Mouse (Mus musculus) liver, embryonic 14.5 days (tissue): ENCODE measurements around the gene Zfp710. TPM values are rescaled to one million over a fixed set of nuclear protein-coding genes. Genes with fewer than 3 reads are reported as not detected.
"Not testable (repeated sequence)": the region's sequence is repeated elsewhere in the genome, so short reads cannot be mapped to it uniquely, and the experiment has no call there.

Source experiments
- ATAC-seq: fragments of 200-750 bp; cut with Nextera tagmentation; 2 replicates; pipeline ENCODE4 v1.8.0; 2017; ENCODE audit warnings: moderate number of reproducible peaks, mild to moderate bottlenecking, moderate library complexity; ENCODE audit not compliant: insufficient read depth
- DNase-seq, 3 experiments: peaks; one replicate each; pipeline ENCODE4 v3.0.0-alpha.2; 2012 to 2013; ENCODE audit warnings: low read depth in 3 of 3, low spot score in 3 of 3
- H3K27ac ChIP-seq: fragments of 300-500 bp; sonication (generic); 2 replicates; pipeline ENCODE4 v1.5.1; 2014; ENCODE audit warnings: moderate library complexity, mild to moderate bottlenecking, control low read depth, inconsistent platforms
- H3K27me3 ChIP-seq: fragments of 300-500 bp; sonication (generic); 2 replicates; pipeline ENCODE4 v1.6.1; 2014; ENCODE audit warnings: mild to moderate bottlenecking, low read length, moderate library complexity; ENCODE audit not compliant: control insufficient read depth, insufficient read depth
- H3K36me3 ChIP-seq: fragments of 300-500 bp; sonication (generic); replicated peaks from 2 replicates; pipeline ENCODE4 v1.6.1; 2014; ENCODE audit warnings: low read depth; ENCODE audit not compliant: control insufficient read depth, insufficient read depth
- H3K4me1 ChIP-seq, 2 experiments: fragments of 200-500 bp in 1 of 2; fragments of 300-500 bp in 1 of 2; sonication (generic) in 1 of 2; replicated peaks; 2 replicates each; pipeline ENCODE4 v1.6.1; 2012 to 2014; ENCODE audit warnings: antibody characterized with exemption in 1 of 2, inconsistent platforms in 1 of 2, low read length in 1 of 2; ENCODE audit not compliant: control insufficient read depth in 2 of 2, insufficient read depth in 2 of 2
- H3K4me2 ChIP-seq: fragments of 300-500 bp; sonication (generic); 2 replicates; pipeline ENCODE4 v1.6.1; 2014; ENCODE audit warnings: low read depth, mild to moderate bottlenecking, control low read depth, moderate library complexity
- H3K4me3 ChIP-seq, 2 experiments: fragments of 200-500 bp in 1 of 2; fragments of 300-500 bp in 1 of 2; sonication (generic) in 1 of 2; 2 replicates each; pipeline ENCODE4 v1.5.1; 2012 to 2014; ENCODE audit warnings: low read depth in 2 of 2, low read length in 2 of 2, mild to moderate bottlenecking in 2 of 2, control low read depth in 1 of 2, inconsistent platforms in 1 of 2, moderate library complexity in 1 of 2; ENCODE audit not compliant: insufficient read depth in 1 of 2
- H3K9ac ChIP-seq: fragments of 300-500 bp; sonication (generic); replicated peaks from 2 replicates; pipeline ENCODE4 v1.6.1; 2014; ENCODE audit warnings: mild to moderate bottlenecking, control low read depth, moderate library complexity
- H3K9me3 ChIP-seq: fragments of 300-500 bp; sonication (generic); 2 replicates; pipeline ENCODE4 v1.6.1; 2016; ENCODE audit warnings: low read length, mixed read lengths; ENCODE audit not compliant: control insufficient read depth
- CTCF ChIP-seq: IDR thresholded peaks from 2 replicates; pipeline ENCODE4 v1.5.1; 2016; ENCODE audit warnings: antibody characterized with exemption, low read depth, control low read depth
- EP300 ChIP-seq: IDR thresholded peaks from 2 replicates; pipeline ENCODE4 v1.6.1; 2016; ENCODE audit warnings: antibody characterized with exemption, low read depth
- WGBS: fragments of 180-500 bp; shearing (Covaris S2); extraction: QIAGEN DNeasy Blood & Tissue Kit; methylation state at CpG from one replicate; pipeline ENCODE4 v1.1.7; 2014; ENCODE audit not compliant: insufficient replicate concordance; 5-methylcytosine and 5-hydroxymethylcytosine counted together
- polyA plus RNA-seq, 2 experiments: library from polyadenylated mRNA; depleted of rRNA in 1 of 2; stranded (reverse) in 1 of 2; unstranded in 1 of 2; fragments of >200 nt; fragmentation: Nextera tagmentation in 1 of 2; extraction: Ambion mirVana in 1 of 2; gene quantifications; 2 replicates each; pipeline versions ENCODE4 v1.2.1 to v1.2.3; 2012 to 2014

The Zfp710 gene
- polyA plus RNA-seq, 2 experiments: 3.7 to 5.9 TPM

GRCm38 (mm10) chr7:80129278-80129677 lies 104.7 kb downstream of the Zfp710 start:
- no peaks in the 10 kb centered on the region for H3K36me3 ChIP-seq
- ATAC-seq: peak; percentile 48; the same call in 1 of the 2 replicates
- WGBS: 23% methylated on average over 4 of the region's 4 CpGs

GRCm38 (mm10) chr7:80130344-80131055 lies 105.9 kb downstream of the Zfp710 start:
- no peaks in the 10 kb centered on the region for H3K9me3 ChIP-seq
- H3K4me3 ChIP-seq: no peak overlapping the region
- H3K36me3 ChIP-seq: no peaks in the 10 kb centered on the region
- no peaks in the 10 kb centered on the region for H3K27me3 ChIP-seq
- H3K4me2 ChIP-seq: no peak overlapping the region
- H3K4me1 ChIP-seq: peaks cover 0 to 17% of the 10 kb centered on the region in 2 experiments; a peak in 3 of 4 replicates
- ATAC-seq: no peak
- H3K9ac ChIP-seq: no peak overlapping the region
- 55% methylated on average over 12 of the region's 12 CpGs for WGBS
- no peak for DNase-seq
- no peak for TF ChIP-seq CTCF
- TF ChIP-seq EP300: no peak
- no peak overlapping the region for H3K27ac ChIP-seq

More at GRCm38 (mm10) chr7:80129278-80129677, 104.7 kb downstream of the Zfp710 start:
- Histone ChIP-seq H3K9ac (no peak overlapping the region), H3K27me3 (no peaks in the 10 kb centered on the region), H3K9me3 (no peaks in the 10 kb centered on the region), H3K4me2 (no peak overlapping the region), H3K4me1 (peaks cover 0 to 11% of the 10 kb centered on the region in 2 experiments; a peak in 2 of 4 replicates), H3K27ac (no peak overlapping the region), H3K4me3 (no peak overlapping the region)
- no peak for DNase-seq
- TF ChIP-seq EP300 (no peak), CTCF (no peak)

GRCm38 (mm10) chr7:80131315-80131714 lies 106.7 kb downstream of the Zfp710 start:
- not testable (repeated sequence) for H3K9me3 ChIP-seq, H3K9ac ChIP-seq, ATAC-seq, H3K4me3 ChIP-seq, H3K4me2 ChIP-seq, H3K27ac ChIP-seq, H3K36me3 ChIP-seq, DNase-seq, H3K27me3 ChIP-seq
- H3K4me1 ChIP-seq: peaks cover 0 to 17% of the 10 kb centered on the region in 2 experiments; a peak in 3 of 4 replicates
- TF ChIP-seq CTCF: peak; percentile 59
- 47% methylated on average over 7 of the region's 7 CpGs for WGBS

- 29% methylated on average over 9 of the region's 9 CpGs for WGBS
- no peak overlapping the region for H3K4me2 ChIP-seq
- peaks cover 0 to 17% of the 10 kb centered on the region in 2 experiments; a peak in 3 of 4 replicates for H3K4me1 ChIP-seq
- TF ChIP-seq EP300 (no peak), CTCF (peak; percentile 90)
- DNase-seq: peak; percentile 56 to 64 (median 61)
- H3K36me3 ChIP-seq: no peaks in the 10 kb centered on the region
- H3K9ac ChIP-seq: no peak overlapping the region
- H3K4me3 ChIP-seq: no peak overlapping the region
- no peak overlapping the region for H3K27ac ChIP-seq
- ATAC-seq: no peak
- H3K27me3 ChIP-seq: no peaks in the 10 kb centered on the region
- H3K9me3 ChIP-seq: no peaks in the 10 kb centered on the region
Measured at GRCm38 (mm10) chr7:80132541-80132940, 107.9 kb downstream of the Zfp710 start.

GRCm38 (mm10) chr7:80134454-80135172 lies 110.0 kb downstream of the Zfp710 start:
- no peak for TF ChIP-seq EP300
- TF ChIP-seq CTCF: no peak
- WGBS: 65% methylated on average over 8 of the region's 8 CpGs
- Histone ChIP-seq H3K4me3 (no peak overlapping the region), H3K4me1 (peaks cover 0 to 12% of the 10 kb centered on the region in 2 experiments; a peak in 3 of 4 replicates), H3K9ac (no peak overlapping the region), H3K36me3 (no peaks in the 10 kb centered on the region), H3K27me3 (no peaks in the 10 kb centered on the region), H3K27ac (no peak overlapping the region), H3K9me3 (no peaks in the 10 kb centered on the region), H3K4me2 (no peak overlapping the region)
- DNase-seq (no peak), ATAC-seq (no peak)
